Mouse (Mus musculus): ENCODE results near the gene Tgif2.

GRCm38 (mm10) chr2:156896384-156896914, 56.6 kb downstream of the Tgif2 start:
- TF ChIP-seq POLR2A (IDR thresholded peaks at IDR 0.05; ENCODE audit: extremely low read depth, insufficient read depth, low read length) (no peak), CTCF (IDR thresholded peaks at IDR 0.05; ENCODE audit: low read depth, low read length) (no peak)
